In the genomic region with DNA sequence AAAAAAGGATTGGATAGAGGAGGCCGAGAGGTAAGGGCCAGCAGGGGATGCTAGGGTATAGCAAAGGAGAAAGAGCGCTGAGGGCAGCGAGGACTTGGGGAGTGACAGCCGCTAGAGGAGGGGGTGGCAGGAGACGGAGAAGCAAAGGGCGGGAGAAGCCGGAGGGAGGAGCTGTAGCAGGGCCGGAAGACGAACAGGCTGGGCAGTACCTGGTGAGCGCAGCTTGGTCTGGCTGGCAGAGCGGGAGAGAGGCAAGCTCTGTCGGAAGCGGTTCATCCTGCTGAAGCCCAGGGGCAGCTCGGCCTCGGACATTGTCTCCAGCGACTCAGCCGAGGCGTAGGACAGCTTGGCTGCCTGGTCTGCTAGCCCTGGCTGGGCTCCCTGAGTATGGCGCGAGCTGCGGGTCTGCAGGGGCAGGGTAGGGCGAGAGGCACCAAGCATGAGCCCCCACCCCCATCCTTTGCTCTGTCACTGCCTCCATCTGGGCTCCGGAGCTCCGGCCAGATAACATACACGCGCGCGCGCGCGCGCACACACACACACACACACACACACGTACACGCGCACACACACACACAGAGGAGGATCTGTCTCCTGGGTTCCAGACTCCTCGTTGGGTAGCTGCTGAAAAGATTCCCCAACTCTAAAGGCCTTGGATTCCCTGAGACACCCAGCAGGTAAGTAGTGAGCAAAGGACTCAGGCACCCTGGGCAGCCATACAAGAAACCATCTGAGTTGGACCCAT, we compare ENCODE assay signal across 8 mouse cellular contexts. TPM values are rescaled to one million over a fixed set of nuclear protein-coding genes. Genes with fewer than 3 reads are reported as not detected.
A peak's percentile ranks its signal among the peaks of the same experiment; 100 is the strongest.
DNase-seq lines count a peak whose midpoint lies in the region; ATAC-seq and TF ChIP-seq lines count a peak whose summit lies in the region.

No protein-coding gene starts in this region.

- H3K27ac ChIP-seq in lung, embryonic 16.5 days (ENCODE audit: low read length), result no peak overlapping the region
- H3K27ac ChIP-seq in forebrain, embryonic 15.5 days (replicated peaks), result peak overlapping the region; percentile 44
- no peak overlapping the region for H3K27ac ChIP-seq in limb, embryonic 13.5 days
- no peak overlapping the region for H3K27ac ChIP-seq in small intestine, adult 2 months (ENCODE audit: insufficient read depth, low read depth, low read length)
- H3K27ac ChIP-seq in thymus, adult 2 months (ENCODE audit: control insufficient read depth, insufficient read depth, low read length), result no peak overlapping the region

- no peaks in the 10 kb centered on the region for H3K9me3 ChIP-seq in lung, embryonic 16.5 days (ENCODE audit: control insufficient read depth, low read length)
- no peaks in the 10 kb centered on the region for H3K9me3 ChIP-seq in forebrain, embryonic 15.5 days
- H3K9me3 ChIP-seq in limb, embryonic 13.5 days, result 0 out of 2 replicates have a peak, but pooled peaks cover 3% of the 10 kb centered on the region

- H3K36me3 ChIP-seq in lung, embryonic 16.5 days (ENCODE audit: control insufficient read depth, insufficient read depth, low read length), result no peaks in the 10 kb centered on the region
- H3K36me3 ChIP-seq in forebrain, embryonic 15.5 days, result peaks cover 10% of the 10 kb centered on the region
- H3K36me3 ChIP-seq in limb, embryonic 13.5 days, result no peaks in the 10 kb centered on the region
- H3K36me3 ChIP-seq in small intestine, adult 2 months (ENCODE audit: control insufficient read depth, insufficient read depth, low read length), result no peaks in the 10 kb centered on the region
- H3K36me3 ChIP-seq in thymus, adult 2 months (ENCODE audit: control insufficient read depth, insufficient read depth, low read length), result no peaks in the 10 kb centered on the region

- peaks cover 37% of the 10 kb centered on the region for H3K4me1 ChIP-seq in lung, embryonic 16.5 days (replicated peaks; ENCODE audit: control insufficient read depth, insufficient read depth, low read length)
- peaks cover 5% of the 10 kb centered on the region; the same call in 1 of the 2 replicates for H3K4me1 ChIP-seq in lung, adult 2 months (ENCODE audit: control insufficient read depth, insufficient read depth, low read length)
- H3K4me1 ChIP-seq in forebrain, embryonic 15.5 days, result peaks cover 67% of the 10 kb centered on the region
- H3K4me1 ChIP-seq in limb, embryonic 13.5 days, result peaks cover 49% of the 10 kb centered on the region
- peaks cover 21% of the 10 kb centered on the region for H3K4me1 ChIP-seq in small intestine, adult 2 months (ENCODE audit: control insufficient read depth, insufficient read depth, insufficient read length, low read length)
- H3K4me1 ChIP-seq in thymus, adult 2 months (replicated peaks; ENCODE audit: control insufficient read depth, insufficient read depth, low read length), result peaks cover 24% of the 10 kb centered on the region

- peak overlapping the region; percentile 42 for H3K4me3 ChIP-seq in lung, embryonic 16.5 days (ENCODE audit: low read length)
- no peak overlapping the region for H3K4me3 ChIP-seq in lung, adult 2 months (replicated peaks; ENCODE audit: extremely low read depth, low read depth, low read length)
- peak overlapping the region; percentile 25 for H3K4me3 ChIP-seq in forebrain, embryonic 15.5 days
- peak overlapping the region; percentile 46 for H3K4me3 ChIP-seq in limb, embryonic 13.5 days
- peak overlapping the region; percentile 15 for H3K4me3 ChIP-seq in small intestine, adult 2 months (ENCODE audit: low read depth, low read length)
- no peak overlapping the region; the same call in 1 of the 2 replicates for H3K4me3 ChIP-seq in thymus, adult 2 months (ENCODE audit: control insufficient read depth, insufficient read depth, low read length)

- no peak for TF ChIP-seq CTCF in lung, adult 2 months (IDR thresholded peaks at IDR 0.05; ENCODE audit: insufficient read depth, low read length)
- no peak for TF ChIP-seq CTCF in small intestine, adult 2 months (IDR thresholded peaks at IDR 0.05; ENCODE audit: extremely low read depth, insufficient read length, insufficient replicate concordance, low read depth, low read length)
- no peak for TF ChIP-seq CTCF in thymus, adult 2 months (IDR thresholded peaks at IDR 0.05; ENCODE audit: borderline replicate concordance, control insufficient read depth, extremely low read depth, insufficient read depth, low read length, poor library complexity)

- peak overlapping the region; percentile 64 for H3K4me2 ChIP-seq in lung, embryonic 16.5 days (ENCODE audit: low read depth, low read length)
- peak overlapping the region; percentile 49 for H3K4me2 ChIP-seq in forebrain, embryonic 15.5 days (replicated peaks)
- peak overlapping the region; percentile 83 for H3K4me2 ChIP-seq in limb, embryonic 13.5 days (replicated peaks)

- H3K27me3 ChIP-seq in lung, embryonic 16.5 days (ENCODE audit: control insufficient read depth, insufficient read depth, low read depth, low read length), result peaks cover 72% of the 10 kb centered on the region
- H3K27me3 ChIP-seq in forebrain, embryonic 15.5 days, result peaks cover 41% of the 10 kb centered on the region
- H3K27me3 ChIP-seq in limb, embryonic 13.5 days, result peaks cover 88% of the 10 kb centered on the region
- peaks cover 62% of the 10 kb centered on the region for H3K27me3 ChIP-seq in small intestine, adult 2 months (ENCODE audit: control insufficient read depth, insufficient read depth, low read length)
- peaks cover 30% of the 10 kb centered on the region for H3K27me3 ChIP-seq in thymus, adult 2 months (ENCODE audit: control insufficient read depth, insufficient read depth, low read length)

- H3K9ac ChIP-seq in lung, embryonic 16.5 days (ENCODE audit: low read length), result peak overlapping the region; percentile 51
- H3K9ac ChIP-seq in forebrain, embryonic 15.5 days (replicated peaks), result peak overlapping the region; percentile 27; the same call in 1 of the 2 replicates
- H3K9ac ChIP-seq in limb, embryonic 13.5 days, result peak overlapping the region; percentile 65

- WGBS in lung, embryonic 16.5 days, result under 1% methylated on average over 34 of the region's 36 CpGs
- 8% methylated on average over 36 of the region's 36 CpGs for WGBS in lung, adult 2 months
- 3% methylated on average over 34 of the region's 36 CpGs for WGBS in forebrain, embryonic 15.5 days
- under 1% methylated on average over 33 of the region's 36 CpGs for WGBS in limb, embryonic 13.5 days
- 3% methylated on average over 36 of the region's 36 CpGs for WGBS in small intestine, adult 2 months
- 5% methylated on average over 36 of the region's 36 CpGs for WGBS in thymus, adult 2 months

- DNase-seq in lung, adult 2 months, result no peak
- peak; percentile 87 for DNase-seq in cerebellum, adult 8-10 months
- no peak for DNase-seq in thymus, adult 2 months

- no peak for TF ChIP-seq POLR2A in lung, adult 2 months (IDR thresholded peaks at IDR 0.05; ENCODE audit: borderline replicate concordance, extremely low read depth, low read depth, low read length)
- TF ChIP-seq POLR2A in small intestine, adult 2 months (IDR thresholded peaks at IDR 0.05; ENCODE audit: low read depth, low read length), result no peak
- no peak for TF ChIP-seq POLR2A in thymus, adult 2 months (IDR thresholded peaks at IDR 0.05; ENCODE audit: control insufficient read depth, extremely low read depth, insufficient read depth, low read length, poor library complexity)

- ATAC-seq in lung, embryonic 16.5 days (ENCODE audit: low read depth), result peak; percentile 20; the same call in 1 of the 2 replicates
- peak; percentile 47; the same call in 1 of the 2 replicates for ATAC-seq in forebrain, embryonic 15.5 days (replicated peaks)
- no peak for ATAC-seq in limb, embryonic 13.5 days (ENCODE audit: low FRiP score, low read depth)
- no peak for ATAC-seq in megakaryocyte-erythroid progenitor cell, adult 5-6 weeks (replicated peaks; ENCODE audit: low FRiP score, low TSS enrichment, poor library complexity, severe bottlenecking)

RNA-seq across cellular contexts. Expression of gene 4933428G20Rik, which starts 36.9 kb away (rescaled TPM):
- polyA plus RNA-seq in lung, embryonic 16.5 days (2015; fragmentation: Nextera tagmentation; extraction: Ambion mirVana), result 0.74 and 0.87 TPM in 2 replicates
- 0.08 TPM in 1 of 2 replicates, not detected in the other for polyA plus RNA-seq in lung, adult 2 months (2012; rRNA removed)
- polyA plus RNA-seq in forebrain, embryonic 15.5 days (2015; fragmentation: Nextera tagmentation; extraction: Ambion mirVana), result 1.0 and 1.1 TPM in 2 replicates
- polyA plus RNA-seq in limb, embryonic 13.5 days (2015; fragmentation: Nextera tagmentation; extraction: Ambion mirVana), result 1.1 and 1.5 TPM in 2 replicates
- not detected in 2 replicates for polyA plus RNA-seq in small intestine, adult 2 months (2012; rRNA removed)
- not detected in 2 replicates for polyA plus RNA-seq in thymus, adult 2 months (2012; rRNA removed)
- not detected in 2 replicates for total RNA-seq in megakaryocyte-erythroid progenitor cell, adult 5-6 weeks (2014; fragmentation: Nextera tagmentation)
- total RNA-seq in megakaryocyte-erythroid progenitor cell, adult 5-6 weeks (2017), result not detected in 2 replicates

RNA-seq across cellular contexts. Expression of gene Srcin1, which starts 39.0 kb away (rescaled TPM):
- polyA plus RNA-seq in lung, embryonic 16.5 days (2015; fragmentation: Nextera tagmentation; extraction: Ambion mirVana), result 0.70 and 0.83 TPM in 2 replicates
- 6.4 and 7.0 TPM in 2 replicates for polyA plus RNA-seq in lung, adult 2 months (2012; rRNA removed)
- polyA plus RNA-seq in forebrain, embryonic 15.5 days (2015; fragmentation: Nextera tagmentation; extraction: Ambion mirVana), result 10.8 and 11.6 TPM in 2 replicates
- 0.32 and 0.48 TPM in 2 replicates for polyA plus RNA-seq in limb, embryonic 13.5 days (2015; fragmentation: Nextera tagmentation; extraction: Ambion mirVana)
- polyA plus RNA-seq in small intestine, adult 2 months (2012; rRNA removed), result 0.43 and 0.53 TPM in 2 replicates
- 0.32 and 0.55 TPM in 2 replicates for polyA plus RNA-seq in thymus, adult 2 months (2012; rRNA removed)
- not detected in 2 replicates for total RNA-seq in megakaryocyte-erythroid progenitor cell, adult 5-6 weeks (2014; fragmentation: Nextera tagmentation)
- not detected in 2 replicates for total RNA-seq in megakaryocyte-erythroid progenitor cell, adult 5-6 weeks (2017)

Comparison
In these comparisons a context has a peak if more than half of its experiments do, and no peak if none do; other contexts are left out.
1. H3K4me3 ChIP-seq: peak in lung, embryonic 16.5 days (single experiment), forebrain, embryonic 15.5 days (single experiment), limb, embryonic 13.5 days (single experiment) and small intestine, adult 2 months (single experiment); none in lung, adult 2 months (single experiment) and thymus, adult 2 months (single experiment).
2. ATAC-seq: peak in lung, embryonic 16.5 days (single experiment) and forebrain, embryonic 15.5 days (single experiment); none in limb, embryonic 13.5 days (single experiment) and megakaryocyte-erythroid progenitor cell, adult 5-6 weeks (single experiment).
3. Peak in every context shown above with its lines, with median percentiles within 50 percentile points of each other: H3K4me2 ChIP-seq and H3K9ac ChIP-seq.